Mouse (Mus musculus): Measurements from ENCODE around the gene Pctp.

The Pctp gene

DNA sequence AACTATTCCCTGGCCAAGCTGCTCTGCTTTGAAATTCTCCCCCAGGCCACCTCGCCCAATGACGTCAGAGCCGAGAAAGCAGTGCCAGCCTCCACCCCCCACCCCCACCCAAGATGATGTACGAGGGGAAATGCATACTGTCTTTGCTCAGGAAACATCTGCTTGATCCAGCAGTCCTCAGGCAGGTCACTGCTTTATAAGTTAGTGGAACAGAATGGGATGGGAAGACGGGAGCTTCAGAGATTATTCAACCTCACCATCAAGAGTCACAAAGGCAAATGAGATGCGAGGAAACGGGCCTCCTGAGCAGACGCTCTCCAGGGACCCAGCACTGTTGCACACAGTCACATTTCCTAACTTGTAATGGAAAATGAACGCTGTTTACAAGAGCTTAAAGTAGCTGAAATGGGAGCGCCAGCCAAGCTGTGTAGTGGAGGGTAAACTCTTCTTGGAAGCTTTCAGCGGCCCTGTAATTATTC, 24.3 kb downstream of the Pctp start:
- DNase-seq (ENCODE audit: extremely low read depth, low read depth) = no peak

DNA sequence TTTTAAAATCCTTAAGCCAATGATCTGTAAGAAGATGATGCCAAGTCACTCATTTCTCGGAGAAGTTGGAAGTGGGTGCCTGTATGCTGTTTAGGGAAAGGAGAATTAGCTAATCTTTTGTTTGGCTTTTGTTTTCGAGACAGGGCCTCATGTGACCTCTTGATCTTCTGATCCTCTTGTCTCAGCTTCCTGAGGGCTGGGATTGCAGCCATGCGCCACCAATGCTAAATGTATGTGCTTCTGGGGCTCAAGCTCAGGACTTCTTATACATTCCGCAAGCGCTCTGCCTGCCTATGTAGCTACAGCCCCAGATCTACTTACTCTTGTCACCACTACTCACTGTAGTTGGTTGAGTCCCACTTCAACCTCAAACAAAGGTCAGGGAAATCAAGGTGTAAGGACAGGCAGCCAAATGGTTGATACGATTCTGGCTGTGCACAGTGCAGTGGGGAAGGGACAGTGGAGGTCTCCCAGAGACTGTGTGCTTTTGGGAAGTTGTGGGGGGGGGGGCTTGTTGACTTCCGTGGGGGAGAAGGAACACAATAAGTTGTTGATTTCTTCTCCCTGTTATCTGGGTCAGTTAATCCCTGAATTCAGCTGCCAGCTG, 24.8 kb downstream of the Pctp start:
- no peak for DNase-seq (ENCODE audit: extremely low read depth, low read depth)

DNA sequence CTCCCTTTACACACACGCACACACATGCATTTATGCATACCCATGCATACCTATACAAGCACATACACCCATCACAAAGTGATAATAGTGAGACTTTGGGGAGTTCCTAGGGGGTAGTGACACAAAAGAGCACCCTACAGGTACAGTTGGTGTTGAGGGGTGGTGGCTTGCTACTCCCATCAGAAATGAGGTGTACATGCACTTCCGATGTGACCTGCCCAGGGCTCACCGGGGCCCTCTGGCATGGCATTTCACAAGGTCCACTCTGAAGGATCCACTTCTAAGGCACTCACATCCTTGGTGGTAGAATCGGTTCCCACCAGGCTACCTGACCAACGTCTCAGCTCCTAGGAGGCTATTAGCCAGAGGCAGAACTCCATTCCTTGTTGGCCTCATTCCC, 26.3 kb downstream of the Pctp start:
- no peak for DNase-seq (ENCODE audit: extremely low read depth, low read depth)

DNA sequence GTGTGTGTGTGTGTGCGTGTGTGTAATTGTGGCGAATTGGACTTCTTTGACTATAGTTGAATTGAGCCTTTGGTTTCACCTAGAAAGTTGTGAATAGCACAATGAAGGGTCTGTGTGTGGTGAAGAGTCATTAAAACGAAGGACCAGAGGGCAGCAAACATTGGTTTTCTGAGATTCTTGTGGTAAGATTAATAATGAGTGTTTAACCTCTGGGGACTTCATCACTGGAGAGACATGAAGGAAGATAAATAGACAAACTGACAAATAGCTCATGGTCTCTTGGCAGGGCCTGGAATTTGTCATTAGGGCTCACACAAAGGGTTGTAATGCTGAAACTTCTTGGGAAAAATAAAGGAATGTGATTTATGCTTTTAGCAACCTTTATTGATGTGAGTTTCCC, 31.4 kb downstream of the Pctp start:
- no peak for DNase-seq (ENCODE audit: extremely low read depth, low read depth)

DNA sequence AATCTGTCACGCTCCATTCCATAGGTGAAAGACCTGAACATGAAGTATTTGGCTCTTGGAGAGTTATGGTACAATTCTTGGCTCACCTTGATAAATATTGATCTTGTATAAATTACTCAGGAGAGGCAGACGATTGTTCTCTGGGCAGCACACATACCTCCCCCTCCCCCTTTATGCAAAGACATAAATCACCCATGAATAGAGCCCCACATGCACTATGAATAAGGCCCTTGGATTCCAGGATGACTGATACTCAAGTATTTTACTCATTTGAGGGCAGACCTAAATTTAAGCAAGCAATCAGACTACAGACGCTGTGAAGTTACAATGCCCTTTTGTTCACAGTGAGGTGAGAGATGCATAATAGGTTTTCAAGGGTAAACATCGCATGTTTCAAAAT, 32.0 kb downstream of the Pctp start:
- no peak for DNase-seq (ENCODE audit: extremely low read depth, low read depth)

DNA sequence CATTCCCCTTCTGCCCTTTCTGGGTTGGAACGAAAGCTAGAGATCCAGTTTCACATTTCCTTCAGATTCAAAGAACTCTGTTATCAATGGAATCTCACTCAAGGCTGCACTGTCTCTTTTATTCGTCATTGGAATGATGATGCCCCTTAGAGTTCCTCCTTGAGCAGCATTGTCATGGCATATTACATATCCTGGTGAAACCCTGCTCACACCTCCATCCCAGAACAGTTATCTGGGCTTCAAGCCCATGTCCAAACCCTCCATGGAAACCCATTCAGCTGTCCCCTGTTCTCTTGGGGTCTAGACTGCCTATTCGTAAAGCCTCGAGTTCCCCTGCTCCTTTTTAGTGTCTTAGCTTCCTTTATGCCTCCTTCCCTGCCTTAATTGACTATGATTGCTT, 33.6 kb downstream of the Pctp start:
- DNase-seq (ENCODE audit: extremely low read depth, low read depth) = no peak

DNA sequence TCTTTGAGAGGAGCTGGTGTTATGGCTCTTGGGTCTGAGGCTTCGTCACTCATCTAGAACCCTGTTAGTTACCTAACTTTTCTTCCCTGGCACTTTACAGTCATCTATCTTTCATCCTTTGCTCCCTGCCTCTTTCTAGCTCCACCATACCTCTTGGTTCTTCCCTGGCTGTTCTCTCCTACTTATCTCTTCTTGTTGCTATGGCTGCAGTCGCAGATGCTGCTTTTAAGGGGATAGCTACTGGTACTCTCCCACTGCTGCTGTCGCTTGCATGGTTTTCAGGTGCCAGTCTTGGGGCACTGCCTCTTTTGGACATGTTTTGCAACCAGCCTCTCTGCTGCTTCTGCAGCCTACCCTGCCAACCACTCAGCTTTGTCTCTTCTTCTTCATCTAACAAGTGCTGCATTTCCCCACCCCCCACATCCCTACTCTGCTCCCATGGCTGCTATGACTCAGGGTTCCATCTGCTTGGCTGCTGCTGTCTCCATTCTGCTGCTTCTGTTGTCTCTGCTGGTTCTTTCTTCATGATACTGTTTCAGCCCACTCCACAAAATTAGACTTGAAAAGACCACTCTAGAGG, 51.9 kb downstream of the Pctp start:
- DNase-seq (ENCODE audit: extremely low read depth, low read depth) = no peak

DNA sequence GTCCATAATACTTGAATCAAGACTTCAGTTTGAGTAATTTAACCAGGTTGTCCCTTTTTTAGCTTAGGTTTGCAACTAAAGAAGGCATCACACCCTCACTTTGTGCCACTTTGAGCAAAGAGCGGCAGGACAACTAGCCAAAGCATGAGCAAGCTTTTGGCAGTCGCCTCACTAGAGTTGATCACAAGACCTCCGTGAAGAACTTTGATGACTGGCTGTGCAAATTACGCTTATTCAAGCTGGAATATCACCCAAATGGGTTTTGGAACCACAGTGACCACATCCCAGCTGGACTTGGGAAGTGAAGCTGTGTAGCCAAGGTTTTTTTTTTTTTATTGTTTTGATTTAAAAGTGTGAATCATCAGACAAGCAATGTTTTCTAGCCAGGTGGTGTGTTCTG, 54.9 kb downstream of the Pctp start:
- DNase-seq (ENCODE audit: extremely low read depth, low read depth) = no peak

DNA sequence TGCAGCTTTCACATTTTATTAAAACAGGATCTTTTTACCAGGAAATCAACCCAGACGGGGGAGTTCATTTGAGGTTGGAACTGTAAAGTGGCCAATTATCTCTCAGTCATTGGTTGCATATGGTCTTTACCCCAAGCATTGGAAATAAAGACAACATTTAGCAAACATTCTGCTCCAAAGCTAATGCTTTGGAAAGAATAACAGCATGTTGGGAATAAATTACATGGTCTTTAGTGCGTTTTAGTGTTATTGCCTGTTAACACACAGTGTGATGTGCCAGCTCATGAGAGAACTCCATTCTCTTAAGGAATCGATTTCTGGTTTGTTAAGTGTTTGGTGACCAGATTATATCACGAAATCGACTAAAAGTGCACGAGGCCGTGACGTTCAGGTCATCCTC, 57.5 kb downstream of the Pctp start:
- no peak for DNase-seq (ENCODE audit: extremely low read depth, low read depth)

DNA sequence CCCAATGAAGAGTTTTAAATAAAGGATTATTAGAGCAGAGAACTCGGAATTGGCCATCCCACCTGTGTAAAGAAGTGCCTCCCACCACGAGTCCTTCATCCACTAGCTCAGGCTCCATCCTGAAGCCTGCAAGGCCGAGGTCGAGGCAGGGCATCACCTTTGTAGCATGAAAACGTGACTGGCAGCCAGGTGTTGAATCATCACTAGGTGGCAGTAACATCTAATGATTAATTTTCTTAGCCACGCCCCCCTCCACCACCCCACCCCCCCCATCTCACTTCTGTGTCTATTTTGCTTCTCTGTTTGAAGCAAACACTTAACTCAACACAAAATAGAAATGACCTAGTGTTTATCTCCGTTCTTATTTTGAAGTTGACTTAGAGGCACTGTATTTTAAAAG, 65.5 kb downstream of the Pctp start:
- DNase-seq (ENCODE audit: extremely low read depth, low read depth) = no peak
